Mouse (Mus musculus): ENCODE data around the gene Helb.
A peak's percentile ranks its signal among the peaks of the same experiment; 100 is the strongest.
"Not testable (repeated sequence)": the region's sequence is repeated elsewhere in the genome, so short reads cannot be mapped to it uniquely, and the experiment has no call there.

Helb gene

DNA sequence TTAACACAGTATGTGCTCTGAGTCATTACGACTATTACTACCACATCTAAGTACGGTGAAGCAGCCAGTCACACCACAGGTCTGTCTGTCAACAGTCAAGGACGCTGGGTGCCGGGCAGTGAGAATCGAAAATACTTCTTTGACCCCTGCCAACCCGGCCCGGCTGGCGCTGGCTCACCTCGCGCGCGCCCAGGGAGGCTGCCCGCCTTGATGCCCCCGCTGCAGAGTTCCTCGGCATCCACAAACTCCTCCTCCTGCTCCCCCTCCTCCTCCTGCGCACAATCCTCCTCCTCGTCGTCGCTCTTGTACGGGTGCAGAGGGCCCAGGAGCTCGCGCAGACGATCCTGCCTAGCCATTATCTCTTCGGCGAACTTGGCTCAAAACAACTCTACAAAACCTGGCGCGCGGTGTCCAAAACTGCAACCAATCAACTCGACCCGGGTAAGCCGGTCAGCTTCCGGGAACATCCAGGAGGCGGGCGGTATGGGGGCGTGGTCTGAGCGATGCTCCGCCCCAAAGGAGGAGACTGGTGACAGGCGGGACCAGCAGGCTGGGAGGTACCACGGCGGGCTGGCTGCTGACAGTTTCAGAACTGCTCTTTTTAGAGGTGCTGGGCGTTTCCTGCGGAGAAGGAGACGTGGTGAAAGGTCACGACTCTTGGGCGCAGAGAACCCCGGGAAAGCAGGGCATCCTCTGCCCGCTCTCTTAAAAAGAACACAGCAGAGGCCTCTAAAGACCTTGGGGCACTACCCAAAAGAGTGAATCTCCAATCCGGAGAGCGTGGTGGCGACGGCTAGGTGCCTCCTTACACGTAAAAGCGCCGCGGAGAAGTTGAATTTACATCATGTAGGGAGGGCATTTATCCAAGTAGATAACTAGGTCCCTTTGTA, at the start of gene Helb:
TSS of gene Helb (minus strand) at position 481 of the 890 bp plus-strand sequence.
- DNase-seq (ENCODE audit: low read depth), result peak; percentile 99

DNA sequence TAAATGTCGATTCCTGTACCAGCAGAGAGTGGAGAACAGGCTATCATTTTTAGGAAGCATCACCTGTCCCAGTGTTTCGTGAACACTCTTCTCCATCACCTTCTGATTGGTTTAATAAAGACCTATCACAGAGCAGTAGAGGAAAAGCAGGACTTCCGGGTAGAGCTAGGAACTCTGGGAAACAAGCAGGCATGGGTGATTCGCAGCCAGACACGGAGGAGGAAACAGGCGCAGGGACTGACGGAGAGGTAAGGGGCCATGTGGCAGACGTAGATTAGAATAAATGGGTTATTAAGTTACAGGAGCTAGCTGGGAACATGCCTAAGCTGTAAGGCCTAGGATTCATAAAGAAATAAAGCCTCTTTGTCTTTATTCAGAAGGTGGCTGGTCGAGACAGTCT, 47.7 kb upstream of the Helb start:
- no peak for DNase-seq (ENCODE audit: low read depth)

DNA sequence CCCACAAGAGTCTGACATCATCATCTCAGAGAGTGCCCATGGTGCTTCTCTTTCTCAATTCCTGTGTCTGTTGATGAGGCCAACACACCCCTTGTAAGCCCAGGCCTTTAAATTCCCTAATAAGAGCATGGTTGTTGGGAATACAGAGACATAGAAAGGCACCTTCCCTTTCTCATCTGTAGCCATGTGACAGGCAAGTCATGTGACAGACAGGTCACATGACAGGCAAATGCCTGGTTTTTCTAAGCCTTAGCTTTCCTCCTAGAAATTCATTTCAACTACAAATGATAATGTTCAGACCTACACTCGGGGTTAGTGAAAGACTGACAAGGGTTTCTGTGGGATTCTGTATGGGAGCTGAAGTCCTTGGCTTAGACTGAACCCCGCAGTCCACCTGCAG, 41.1 kb upstream of the Helb start:
- no peak for DNase-seq (ENCODE audit: low read depth)

DNA sequence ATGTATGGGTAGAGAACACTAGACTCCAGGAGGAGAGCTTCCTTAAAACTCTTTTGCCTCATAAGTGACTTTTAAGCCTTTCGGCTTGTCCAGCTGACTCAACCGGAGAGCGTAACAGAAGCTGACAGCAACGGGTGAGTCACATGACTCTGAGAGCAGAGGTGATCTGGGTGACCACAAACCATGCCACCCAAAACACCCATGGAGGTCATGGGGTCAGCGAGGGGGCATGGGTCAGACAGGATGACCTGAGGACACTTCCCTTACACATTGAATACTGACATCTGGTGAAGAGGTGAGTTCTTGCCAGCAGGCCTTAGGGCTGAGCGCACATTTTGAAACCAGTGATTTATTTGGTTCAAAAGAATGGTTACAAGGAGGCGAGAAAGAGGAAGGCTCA, 38.9 kb upstream of the Helb start:
- DNase-seq (ENCODE audit: low read depth), result no peak

DNA sequence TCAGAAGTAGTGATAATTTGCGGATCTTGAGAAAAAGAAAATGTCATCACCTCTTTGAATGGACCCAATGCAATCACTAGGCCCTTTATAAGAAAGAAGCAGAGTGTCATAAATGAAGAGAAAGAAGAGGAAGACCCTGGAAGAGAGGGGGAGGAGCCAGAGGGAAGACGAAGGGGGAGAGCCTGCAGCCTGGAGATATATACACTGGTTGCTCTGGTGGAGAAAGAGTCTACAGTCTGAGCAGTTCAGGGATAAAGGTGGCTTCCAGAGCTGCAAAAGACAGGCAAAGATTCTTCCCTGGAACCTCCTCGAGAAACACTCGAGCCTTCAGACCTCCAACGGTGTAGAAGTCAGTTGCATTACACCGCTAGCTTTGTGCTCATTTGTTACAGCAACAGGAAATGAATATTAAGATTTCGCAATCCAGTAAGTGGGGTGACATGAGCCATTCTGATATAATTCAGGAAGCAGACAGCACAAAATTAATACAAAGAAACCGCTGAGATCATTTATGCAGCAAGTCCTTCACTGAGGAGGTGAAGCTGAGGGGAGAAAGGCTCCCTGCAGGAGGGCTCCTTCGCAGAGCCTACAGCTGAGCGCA, 28.2 kb upstream of the Helb start:
- peak; percentile 17 for DNase-seq (ENCODE audit: low read depth)

DNA sequence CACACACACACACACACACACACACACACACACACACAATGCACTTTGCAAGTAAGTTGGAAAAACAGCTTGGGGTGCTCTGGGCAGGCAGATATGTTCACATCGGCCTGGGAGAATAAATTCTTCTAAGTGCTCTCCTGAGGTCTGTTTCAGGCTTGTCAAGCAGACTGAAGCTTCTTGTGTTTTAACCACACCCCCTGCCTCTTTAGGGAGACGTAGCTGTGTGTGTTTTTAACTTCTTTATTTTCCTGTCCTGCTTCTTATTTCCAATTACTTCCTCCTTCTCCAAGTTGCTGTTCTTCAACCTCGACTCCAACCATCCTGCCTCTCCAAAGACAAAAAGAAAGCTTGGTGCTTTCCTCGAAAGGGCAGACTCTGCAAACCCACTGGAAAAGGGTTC, 27.4 kb upstream of the Helb start:
- DNase-seq (ENCODE audit: low read depth), result no peak

DNA sequence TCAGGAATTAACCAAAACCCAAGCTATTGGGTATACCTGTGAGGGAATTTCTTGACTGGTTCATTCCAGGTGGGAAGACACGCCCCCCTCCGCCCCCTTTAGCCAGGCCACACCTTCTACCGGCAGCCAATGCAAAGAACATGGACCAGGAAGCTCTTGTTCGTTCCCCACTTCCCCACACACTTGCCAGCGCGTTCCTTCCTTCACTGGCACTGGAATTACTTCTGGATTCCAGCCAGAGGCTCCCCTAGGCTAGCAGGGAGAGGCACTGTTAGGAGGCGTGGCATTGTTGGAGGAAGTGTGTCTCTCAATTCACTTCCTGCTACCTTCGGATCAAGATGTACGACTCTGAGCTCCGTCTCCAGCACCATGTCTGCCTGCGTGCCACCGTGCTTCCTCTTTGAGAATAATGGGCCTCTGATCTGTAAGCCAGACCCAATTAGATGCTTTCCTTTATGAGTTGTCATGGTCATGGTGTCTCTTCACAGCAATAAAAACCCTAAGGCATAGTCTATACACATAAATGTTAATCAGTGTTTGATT, 23.3 kb upstream of the Helb start:
- no peak for DNase-seq (ENCODE audit: low read depth)

DNA sequence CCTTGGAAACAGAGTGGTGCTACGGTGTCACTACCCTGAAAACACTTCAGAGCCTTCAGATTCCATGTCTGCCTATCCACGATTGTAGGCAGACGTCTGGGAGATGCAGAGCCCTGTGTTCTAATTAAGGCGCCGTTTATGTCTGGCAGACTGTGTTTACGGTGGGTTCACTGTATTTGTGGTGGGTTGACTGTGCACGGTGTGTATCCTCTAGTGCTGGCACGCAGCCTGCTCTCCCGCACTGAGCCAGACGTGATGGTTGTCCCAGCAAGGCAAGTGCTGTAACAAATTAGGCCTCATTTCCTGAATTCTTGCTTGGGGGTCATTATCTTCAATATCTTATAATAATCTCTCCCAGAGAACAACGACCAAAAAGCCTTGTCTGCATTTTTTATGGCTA, 20.9 kb upstream of the Helb start:
- DNase-seq (ENCODE audit: low read depth), result no peak

DNA sequence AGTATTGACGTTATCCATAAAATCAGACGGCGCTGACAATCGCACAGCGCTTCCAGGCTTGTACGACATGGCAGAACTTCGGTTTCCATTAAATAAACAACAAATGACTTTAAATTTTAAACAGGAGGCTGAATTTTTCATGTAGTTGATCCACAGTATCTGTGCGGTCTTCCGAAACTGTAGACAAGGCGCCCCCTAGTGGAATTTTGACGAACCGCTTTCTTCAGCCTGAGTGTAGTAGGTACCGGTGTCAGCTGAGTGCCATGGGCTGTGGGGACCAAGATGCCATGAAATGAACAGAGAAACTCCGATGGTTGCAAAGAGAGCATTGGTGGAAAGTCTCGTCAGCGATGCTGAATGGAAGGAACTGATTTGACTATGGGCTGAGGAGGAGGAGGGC, 17.8 kb upstream of the Helb start:
- peak; percentile 66 for DNase-seq (ENCODE audit: low read depth)

DNA sequence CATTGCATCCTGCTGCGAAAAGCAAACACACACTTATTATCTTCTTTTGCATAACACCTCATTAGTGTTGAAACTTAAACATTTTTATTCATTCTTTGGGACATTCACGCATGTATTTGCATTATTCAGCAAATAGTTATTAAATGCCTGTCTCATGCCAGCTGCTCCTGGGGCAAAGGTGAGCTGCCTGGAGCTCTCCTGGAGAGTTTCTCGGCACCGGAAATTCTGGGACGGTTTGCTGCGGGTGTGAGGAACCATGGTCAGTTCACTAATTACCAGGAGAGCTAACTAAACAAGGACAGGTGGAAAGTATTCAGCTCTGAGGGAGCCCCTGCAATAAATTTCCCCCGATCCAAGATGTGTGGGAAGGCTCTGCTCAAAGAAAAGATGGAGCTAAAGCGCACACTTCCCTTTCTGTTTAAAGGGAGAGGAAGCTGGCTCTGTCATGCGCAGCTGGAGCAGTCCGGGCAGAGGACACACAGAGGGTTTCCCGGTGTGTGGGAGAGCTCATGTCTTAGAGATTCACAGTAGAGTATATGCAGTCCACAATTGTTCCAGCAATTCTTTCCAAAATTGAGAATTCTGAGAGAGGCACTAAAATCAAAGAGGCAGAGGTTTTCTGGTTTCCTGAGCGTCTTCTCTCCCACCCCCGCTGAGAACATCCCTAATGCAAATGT, 16.0 kb upstream of the Helb start:
- DNase-seq (ENCODE audit: low read depth), result no peak

DNA sequence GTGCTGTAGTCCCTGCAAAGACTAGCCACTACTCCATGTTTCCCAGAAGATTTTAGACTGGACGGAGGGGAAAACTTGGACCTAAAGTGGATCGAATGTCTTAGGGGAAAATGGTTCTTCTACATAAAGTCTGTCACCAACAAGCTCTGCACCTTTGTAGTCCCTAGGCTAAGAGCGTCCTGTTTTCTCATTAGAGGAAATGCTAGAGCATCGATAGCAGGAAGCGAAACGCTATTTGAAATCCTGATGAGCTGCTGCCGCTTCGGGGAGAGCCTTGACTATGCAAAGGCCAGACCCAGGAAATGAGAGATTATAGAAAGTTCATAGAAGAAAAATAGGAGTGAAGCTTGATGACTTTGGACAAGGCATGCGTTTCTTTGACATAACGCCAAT, 12.7 kb upstream of the Helb start:
- no peak for DNase-seq (ENCODE audit: low read depth)

DNA sequence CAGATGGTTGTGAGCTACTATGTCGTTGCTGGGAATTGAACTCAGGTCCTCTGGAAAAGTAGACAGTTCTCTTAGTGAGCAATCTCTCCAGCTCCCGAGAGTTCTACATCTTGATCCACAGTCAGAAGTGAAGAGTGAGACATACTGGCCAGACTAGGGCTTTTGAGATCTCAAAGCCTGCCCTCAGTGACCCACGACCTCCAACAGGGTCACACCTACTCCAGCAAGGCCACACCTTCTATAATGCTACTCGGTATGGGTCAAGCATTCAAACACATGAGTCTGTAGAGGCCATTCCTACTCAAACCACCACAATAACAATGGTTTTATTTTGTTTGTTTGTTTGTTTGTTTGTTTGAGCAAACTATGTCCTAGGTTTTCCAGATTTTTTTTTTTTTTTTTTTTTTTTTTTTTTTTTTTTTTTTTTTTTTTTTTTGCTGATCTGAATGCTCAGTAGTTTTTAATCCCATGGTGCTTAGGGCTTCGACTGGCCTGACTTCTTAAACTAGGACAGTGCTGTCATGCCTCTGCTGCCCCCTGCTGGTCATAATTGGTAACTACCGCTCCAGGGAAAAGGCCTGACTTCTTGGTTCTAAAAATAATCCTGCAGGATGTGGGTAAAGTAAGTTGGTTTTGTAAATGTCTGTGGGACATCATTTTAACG, 12.1 kb upstream of the Helb start:
- peak; percentile 88 for DNase-seq (ENCODE audit: low read depth)

DNA sequence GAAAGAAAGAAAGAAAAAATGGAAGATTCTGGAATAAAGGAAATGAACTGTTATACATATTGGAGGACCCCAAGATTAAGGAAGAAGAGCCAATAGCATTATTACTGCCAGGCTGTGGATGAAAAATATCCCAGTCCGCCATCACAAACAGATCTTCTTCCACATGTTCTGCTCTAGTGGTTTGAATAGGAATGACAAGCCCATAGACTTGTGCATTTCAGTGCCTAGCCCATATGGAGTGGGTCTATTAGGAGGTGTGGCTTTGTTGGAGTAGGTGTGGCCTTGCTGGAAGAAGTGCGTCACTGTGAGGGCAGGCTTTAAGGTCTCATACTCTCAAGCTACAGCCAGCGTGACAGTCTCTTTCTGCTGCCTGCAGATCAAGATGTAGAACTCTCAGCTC, 10.9 kb upstream of the Helb start:
- peak; percentile 39 for DNase-seq (ENCODE audit: low read depth)

DNA sequence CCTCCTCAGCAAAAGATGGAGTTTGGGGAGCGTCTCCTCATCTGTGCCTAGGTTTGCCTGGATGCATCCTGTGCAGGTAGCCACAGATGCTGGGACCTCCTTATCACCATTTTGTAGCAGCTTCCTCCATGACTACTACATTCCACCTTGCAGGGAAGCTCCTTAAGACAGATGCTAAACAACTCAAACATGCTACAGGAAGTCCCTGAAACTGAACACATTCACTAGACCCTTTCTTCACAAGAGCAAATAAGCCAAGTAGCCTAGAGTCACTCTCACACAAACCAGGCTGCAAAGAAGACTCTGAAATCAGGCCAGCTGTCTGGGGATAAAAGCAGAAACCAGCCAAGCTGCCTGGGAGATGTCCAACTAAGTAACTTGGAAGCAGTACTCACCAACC, 2.5 kb upstream of the Helb start:
- no peak for DNase-seq (ENCODE audit: low read depth)

DNA sequence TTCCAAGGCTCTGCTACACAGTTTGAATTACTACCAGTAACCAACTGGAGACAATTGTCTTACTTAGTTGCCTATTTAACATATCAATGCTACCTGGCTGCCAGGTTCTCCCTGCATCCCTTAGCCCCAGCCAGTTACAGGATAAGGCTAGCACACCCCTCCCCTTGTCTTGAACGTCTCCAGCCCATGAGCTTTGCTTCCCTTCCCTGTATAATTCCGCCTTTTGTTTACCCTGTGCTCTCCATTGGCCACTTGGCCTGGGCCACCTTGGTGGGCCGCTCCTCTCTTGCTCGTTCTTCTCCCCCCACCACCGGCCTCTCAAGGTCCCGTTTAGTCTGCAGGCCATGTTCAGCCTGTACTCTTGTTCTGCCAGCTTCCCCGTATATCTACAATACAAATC, 1.7 kb upstream of the Helb start:
- DNase-seq (ENCODE audit: low read depth), result no peak

DNA sequence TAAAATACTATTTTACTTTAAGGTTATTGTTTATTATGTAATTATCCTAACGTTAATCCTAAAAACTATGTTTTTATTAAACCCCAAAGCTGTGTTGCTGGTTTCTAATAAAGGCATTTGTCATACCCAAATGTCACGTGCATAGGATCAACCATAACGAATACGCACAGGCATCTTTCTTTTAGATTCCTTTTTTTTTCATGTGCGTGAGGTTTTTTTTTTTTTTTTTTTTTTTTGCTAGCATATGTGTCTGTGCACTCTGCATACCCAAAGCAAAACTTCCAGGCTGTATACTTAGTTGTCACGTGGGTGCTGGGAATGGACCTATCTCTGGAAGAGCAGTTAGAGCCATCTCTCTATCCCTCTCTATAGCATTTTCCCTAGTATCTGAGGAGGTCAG, 1.2 kb upstream of the Helb start:
- no peak for DNase-seq (ENCODE audit: low read depth)

DNA sequence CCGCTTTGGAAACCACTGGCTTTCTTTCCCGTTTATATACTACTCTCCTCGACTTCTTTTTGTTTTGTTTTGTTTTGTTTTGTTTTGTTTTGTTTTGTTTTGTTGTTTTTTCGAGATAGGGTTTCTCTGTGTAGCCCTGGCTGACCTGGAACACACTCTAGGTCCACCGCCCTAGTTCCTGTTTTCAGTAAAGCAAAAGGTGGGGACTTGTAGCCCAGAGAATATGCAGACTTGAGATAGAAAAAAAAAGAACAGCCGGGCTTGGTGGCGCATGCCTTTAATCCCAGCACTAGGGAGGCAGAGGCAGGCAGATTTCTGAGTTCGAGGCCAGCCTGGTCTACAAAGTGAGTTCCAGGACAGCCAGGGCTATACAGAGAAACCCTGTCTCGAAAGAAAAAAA, 695 bp upstream of the Helb start:
- DNase-seq (ENCODE audit: low read depth), result not testable (repeated sequence)

DNA sequence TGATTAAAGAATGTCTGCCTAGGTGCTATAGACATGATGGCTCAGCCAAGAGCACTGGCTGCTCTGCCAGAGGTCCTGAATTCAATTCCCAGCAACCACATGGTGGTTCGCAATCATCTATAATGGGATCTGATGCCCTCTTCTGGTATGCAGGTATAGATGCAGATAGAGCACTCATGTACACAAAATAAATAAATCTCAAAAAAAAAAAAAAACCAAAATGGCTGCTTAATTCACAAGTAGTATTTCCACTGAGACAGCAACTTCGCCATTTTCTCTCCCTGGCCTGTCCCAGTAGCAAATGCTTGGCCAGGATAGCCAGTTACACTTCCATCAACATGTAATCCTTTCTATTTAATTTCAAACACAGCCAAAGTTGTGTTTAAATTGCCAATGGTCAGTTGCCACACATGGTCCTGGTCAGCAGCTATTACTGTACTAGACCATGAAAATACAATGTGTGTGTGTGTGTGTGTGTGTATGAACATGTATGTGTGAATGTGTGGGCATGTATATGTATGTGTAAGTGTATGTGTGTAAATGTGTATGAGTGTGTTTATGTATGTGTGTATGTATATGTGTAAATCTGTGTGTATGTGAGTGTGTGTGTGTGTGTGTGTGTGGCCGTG, 982 bp downstream of the Helb start:
- DNase-seq (ENCODE audit: low read depth), result no peak

DNA sequence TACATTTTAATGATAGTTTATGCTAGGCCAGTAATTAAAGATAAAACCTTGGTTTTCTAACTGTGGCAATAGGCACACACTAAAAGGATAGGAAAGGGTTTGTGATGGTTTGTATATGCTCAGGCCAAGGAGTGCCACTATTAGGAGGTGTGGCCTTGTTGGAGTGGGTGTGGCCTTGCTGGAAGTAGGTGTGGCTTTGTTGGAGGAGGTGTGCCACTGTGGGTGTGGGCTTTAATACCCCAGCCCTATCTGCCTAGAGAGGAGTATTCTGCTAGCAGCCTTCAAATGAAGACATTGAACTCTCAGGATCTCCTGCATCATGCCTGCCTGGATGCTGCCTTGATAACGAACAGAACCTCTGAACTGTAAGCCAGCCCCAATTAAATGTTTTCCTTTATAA, 12.0 kb downstream of the Helb start:
- DNase-seq (ENCODE audit: low read depth), result no peak

DNA sequence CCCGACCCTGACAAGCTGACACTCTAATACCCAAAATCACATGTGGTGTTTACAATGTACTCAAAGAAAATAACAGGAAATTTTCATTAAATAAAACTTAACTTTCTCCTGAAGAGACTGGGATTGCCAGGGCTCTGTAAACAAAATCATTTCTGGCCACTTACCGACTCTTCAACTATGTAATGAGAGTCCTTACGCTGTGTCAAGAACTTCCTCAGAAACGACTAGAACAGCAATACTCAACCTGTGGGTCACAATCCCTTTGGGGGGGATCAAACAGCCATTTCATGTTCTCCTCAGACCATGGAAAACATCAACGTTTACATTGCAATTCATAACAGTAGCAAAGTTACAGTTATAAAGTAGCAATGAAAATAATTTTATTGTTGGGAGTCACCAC, 15.2 kb downstream of the Helb start:
- no peak for DNase-seq (ENCODE audit: low read depth)

DNA sequence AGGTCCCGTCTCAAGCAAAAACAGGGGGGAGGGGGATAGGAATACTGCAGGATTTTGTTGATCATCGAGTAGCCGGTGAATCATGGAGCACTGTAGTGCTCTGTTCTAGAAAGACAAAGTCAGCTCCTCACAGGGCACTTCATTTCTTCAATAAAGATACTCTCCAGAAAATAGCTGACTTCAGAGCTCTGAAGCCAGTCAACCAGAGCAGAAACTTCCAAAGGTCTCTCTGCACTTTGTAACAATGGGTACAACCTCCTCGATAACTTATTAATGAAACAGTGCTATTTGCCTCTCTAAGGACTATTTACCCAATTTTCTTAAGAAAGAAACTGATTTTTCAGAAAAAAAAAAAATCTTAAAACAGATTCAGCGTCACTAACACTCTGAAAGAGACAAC, 17.1 kb downstream of the Helb start:
- DNase-seq (ENCODE audit: low read depth), result no peak

DNA sequence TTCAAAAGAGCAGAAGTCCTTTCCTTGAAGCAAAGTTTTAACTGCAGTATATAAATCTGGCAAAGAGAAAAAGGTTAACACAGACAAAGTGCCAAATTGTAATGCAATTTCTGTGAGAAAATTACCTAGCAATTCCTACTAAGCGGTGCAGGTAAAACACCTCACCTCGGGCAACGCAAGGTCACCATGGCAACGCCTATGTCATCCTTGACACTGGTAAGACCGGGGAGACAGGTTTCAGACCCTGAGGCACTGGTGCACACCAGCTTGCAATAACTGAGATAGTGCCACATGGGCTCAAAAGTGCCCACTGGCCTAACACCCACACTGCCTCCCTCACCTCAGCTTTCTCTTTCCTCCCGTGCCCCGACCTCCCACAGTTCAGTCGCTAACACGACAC, 17.7 kb downstream of the Helb start:
- DNase-seq (ENCODE audit: low read depth), result no peak

Data from induced T-regulatory cell, adult 2 months (primary cell).